Mouse (Mus musculus): ENCODE measurements at regions not wholly inside any gene's neighbourhood (a gene's known extent, or its start where the extent isn't known, plus 50 kb on each side); places are given as distances from the start of the nearest gene placed in this dataset.

DNA sequence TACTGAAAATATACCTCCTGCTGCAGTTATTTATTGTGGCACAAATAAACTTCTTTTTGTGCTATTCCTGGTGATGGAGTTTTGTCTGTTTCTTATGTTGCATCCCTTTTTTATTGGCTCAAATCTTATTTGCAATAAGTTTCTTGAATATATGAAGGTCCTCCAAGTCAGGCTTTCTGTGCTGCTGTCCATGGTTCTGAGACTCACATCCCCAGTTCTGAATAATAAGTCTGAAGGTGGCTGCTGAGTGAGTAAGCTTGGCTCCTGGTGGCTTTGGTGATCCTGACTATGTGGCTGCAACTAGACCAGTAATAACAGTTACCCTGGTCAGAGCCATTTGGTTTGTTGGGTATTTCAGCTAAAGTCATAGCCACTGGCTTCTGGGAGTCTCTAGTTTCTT, 433.6 kb upstream of the Nova1 start:
- TF ChIP-seq POLR2A (IDR thresholded peaks at IDR 0.05; ENCODE audit: insufficient read length, low read depth) = no peak
- TF ChIP-seq MAX (IDR thresholded peaks at IDR 0.05; ENCODE audit: low read depth) = no peak
- no peak for TF ChIP-seq POLR2AphosphoS2 (IDR thresholded peaks at IDR 0.05; ENCODE audit: insufficient read length, low read depth)
- no peak for TF ChIP-seq MYOD1 (IDR thresholded peaks at IDR 0.05; ENCODE audit: control insufficient read depth in 1 of 3, insufficient read length in 2 of 3, low read depth in 2 of 3)
- no peak for TF ChIP-seq REST (IDR thresholded peaks at IDR 0.05; ENCODE audit: insufficient read depth, insufficient read length)
